Mouse (Mus musculus) brain, embryonic 14.5 days (tissue): Measurements from ENCODE around the gene Clec4d.

Experiments used
- CTCF ChIP-seq: fragments of 200-500 bp; IDR thresholded peaks from 2 replicates; pipeline ENCODE4 v1.5.1; 2012; ENCODE audit warnings: inconsistent platforms, mild to moderate bottlenecking, moderate library complexity, borderline replicate concordance; ENCODE audit not compliant: insufficient read depth, insufficient read length; ENCODE audit errors: extremely low read depth
- POLR2A ChIP-seq: fragments of 200-500 bp; IDR thresholded peaks from 2 replicates; pipeline ENCODE4 v1.6.1; 2012; ENCODE audit warnings: mild to moderate bottlenecking, inconsistent platforms, borderline replicate concordance; ENCODE audit not compliant: poor library complexity, insufficient read depth, insufficient read length, severe bottlenecking; ENCODE audit errors: extremely low read depth

GRCm38 (mm10) chr6:123266945-123267344 is 5.0 kb downstream of the Clec4d start:
- no peak for TF ChIP-seq CTCF
- TF ChIP-seq POLR2A, result no peak
